Mouse (Mus musculus) embryonic facial prominence, embryonic 13.5 days (tissue): Measurements from ENCODE around the gene Cacfd1. TPM values are rescaled to one million over a fixed set of nuclear protein-coding genes. Genes with fewer than 3 reads are reported as not detected.

Source experiments
- ATAC-seq: fragments of 200-750 bp; cut with Nextera tagmentation; 2 replicates; pipeline ENCODE4 v1.8.0; 2017; ENCODE audit warnings: low read depth; ENCODE audit not compliant: insufficient number of reproducible peaks, insufficient read depth, low FRiP score, low TSS enrichment
- H3K27ac ChIP-seq: fragments of 300-500 bp; sonication (generic); 2 replicates; pipeline ENCODE4 v1.5.1; 2015; ENCODE audit warnings: moderate library complexity, mild to moderate bottlenecking, inconsistent platforms
- H3K27me3 ChIP-seq: fragments of 300-500 bp; sonication (generic); 2 replicates; pipeline ENCODE4 v1.6.1; 2015; ENCODE audit warnings: mild to moderate bottlenecking, inconsistent platforms
- H3K36me3 ChIP-seq: fragments of 300-500 bp; sonication (generic); 2 replicates; pipeline ENCODE4 v1.6.1; 2015; ENCODE audit warnings: mild to moderate bottlenecking, inconsistent platforms
- H3K4me1 ChIP-seq: fragments of 300-500 bp; sonication (generic); 2 replicates; pipeline ENCODE4 v1.6.1; 2015; ENCODE audit warnings: inconsistent platforms
- H3K4me2 ChIP-seq: fragments of 300-500 bp; sonication (generic); 2 replicates; pipeline ENCODE4 v1.6.1; 2015; ENCODE audit warnings: moderate library complexity, mild to moderate bottlenecking, inconsistent platforms
- H3K4me3 ChIP-seq: fragments of 300-500 bp; sonication (generic); 2 replicates; pipeline ENCODE4 v1.5.1; 2015; ENCODE audit warnings: mild to moderate bottlenecking, inconsistent platforms
- H3K9ac ChIP-seq: fragments of 300-500 bp; sonication (generic); 2 replicates; pipeline ENCODE4 v1.6.1; 2015; ENCODE audit warnings: mild to moderate bottlenecking, inconsistent platforms
- H3K9me3 ChIP-seq: fragments of 300-500 bp; sonication (generic); 2 replicates; pipeline ENCODE4 v1.6.1; 2016; ENCODE audit warnings: inconsistent platforms
- WGBS: fragments of 180-500 bp; shearing (Covaris S2); methylation state at CpG from one replicate; pipeline ENCODE4 v1.1.7; 2015; ENCODE audit warnings: mixed read lengths; 5-methylcytosine and 5-hydroxymethylcytosine counted together
- polyA plus RNA-seq: library from polyadenylated mRNA; unstranded; fragments of >200 nt; fragmentation: Nextera tagmentation; extraction: Ambion mirVana; gene quantifications from 2 replicates; pipeline ENCODE4 v1.2.1, GENCODE M21; 2015

Cacfd1 gene
- 78.0 and 80.0 TPM in 2 replicates for polyA plus RNA-seq

DNA sequence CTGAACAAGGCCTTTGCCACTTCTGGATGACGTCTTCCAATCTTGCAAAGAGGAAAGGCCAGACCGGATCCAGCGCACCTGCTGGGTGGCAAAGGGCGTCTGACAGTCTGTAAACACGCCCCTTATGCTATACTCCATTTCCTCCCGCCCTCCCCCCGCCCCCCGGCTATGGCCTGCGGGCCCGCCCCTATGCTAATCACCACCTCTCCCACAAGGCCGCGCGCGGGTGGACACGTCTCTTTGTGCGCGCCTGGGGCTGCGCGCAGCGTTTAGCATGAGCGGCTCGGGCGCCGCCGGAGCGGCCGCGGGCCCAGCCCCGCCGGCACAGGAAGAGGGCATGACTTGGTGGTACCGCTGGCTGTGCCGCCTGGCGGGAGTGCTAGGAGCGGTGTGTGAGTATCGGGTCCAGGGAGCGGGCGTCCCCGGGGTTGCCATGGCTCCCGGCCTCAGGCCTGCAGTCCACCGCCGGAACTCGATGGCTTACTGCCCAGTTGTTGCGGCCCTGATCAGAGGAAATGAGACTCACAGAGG is at the start of gene Cacfd1:
Cacfd1 (plus strand) TSS at position 213 of the 531 bp plus-strand sequence.
- Histone ChIP-seq H3K9ac (peak within 1 kb of the TSS; percentile 96), H3K9me3 (no peaks in the 10 kb centered on the region), H3K4me2 (peak within 1 kb of the TSS; percentile 83), H3K4me3 (peak within 1 kb of the TSS; percentile 85), H3K4me1 (peaks cover 22% of the 10 kb centered on the region), H3K27ac (peak within 1 kb of the TSS; percentile 80), H3K27me3 (no peaks in the 10 kb centered on the region), H3K36me3 (peaks cover 15% of the 10 kb centered on the region)
- under 1% methylated on average over 43 of the region's 43 CpGs for WGBS
- peak; percentile 85 for ATAC-seq

DNA sequence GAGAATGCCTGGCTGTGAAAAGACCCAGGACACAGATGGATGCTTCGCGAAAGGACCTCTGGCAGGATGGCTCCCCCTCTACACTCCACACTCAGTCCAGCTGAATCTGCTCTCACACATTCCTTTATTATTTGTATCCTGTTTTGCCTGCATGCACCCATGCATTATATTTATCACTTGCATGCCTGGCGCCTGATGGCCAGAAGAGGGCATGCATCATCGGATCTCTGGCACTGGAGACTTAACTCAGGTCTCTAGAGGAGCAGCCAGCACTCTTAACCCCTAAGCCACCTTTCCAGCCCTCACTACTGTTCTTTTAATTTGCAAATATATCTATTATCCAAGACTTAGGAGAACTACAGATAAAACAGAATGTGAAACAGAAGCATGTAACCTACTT is 49.0 kb upstream of the Cacfd1 start:
- Histone ChIP-seq H3K4me3 (no peak overlapping the region), H3K4me2 (no peak overlapping the region), H3K4me1 (peaks cover 25% of the 10 kb centered on the region), H3K27ac (no peak overlapping the region), H3K9ac (no peak overlapping the region), H3K36me3 (peaks cover 58% of the 10 kb centered on the region), H3K27me3 (no peaks in the 10 kb centered on the region), H3K9me3 (no peaks in the 10 kb centered on the region)
- 71% methylated on average over 4 of the region's 4 CpGs for WGBS
- no peak for ATAC-seq

DNA sequence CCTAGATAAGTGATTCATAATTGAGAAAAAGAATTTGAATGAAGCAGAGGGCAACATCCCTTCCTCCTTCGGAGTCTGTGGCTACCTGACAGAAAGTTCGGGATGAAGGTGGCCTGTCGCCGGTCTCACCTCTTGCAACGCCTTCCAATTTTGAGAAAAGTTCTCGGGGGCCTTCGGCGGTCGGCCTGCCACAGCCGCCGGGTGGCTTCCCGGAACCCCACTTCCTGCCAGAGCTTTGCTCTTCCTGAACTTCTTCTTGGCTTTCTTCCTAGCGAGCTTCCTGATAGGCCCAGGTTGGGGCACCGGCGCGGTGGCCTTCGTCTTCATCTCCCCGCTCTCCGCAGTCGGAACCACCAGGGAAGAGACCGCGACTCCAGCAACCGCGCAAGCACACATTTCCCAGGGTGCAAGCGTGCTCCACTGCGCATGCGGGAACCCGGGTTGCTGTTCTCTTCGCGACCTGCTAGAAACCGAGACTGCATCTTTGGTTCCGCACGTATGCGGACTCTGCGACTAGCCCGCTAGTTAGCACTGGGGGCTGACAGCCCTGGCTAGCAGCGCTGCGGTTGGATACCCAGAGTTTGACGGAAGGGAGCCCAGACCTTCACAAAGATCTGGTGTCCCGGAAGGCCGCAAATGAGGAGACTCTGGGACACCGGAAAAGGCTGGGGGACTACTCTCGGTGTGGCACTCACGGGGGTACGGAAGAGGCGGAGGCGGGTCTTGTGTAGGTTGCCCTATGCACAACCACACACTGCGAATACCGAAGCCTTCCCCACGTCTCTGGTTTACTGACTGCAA is 45.6 kb upstream of the Cacfd1 start, which contains the start of gene Rexo4:
Rexo4 (minus strand) TSS at position 464 of the 801 bp plus-strand sequence.
- WGBS, result under 1% methylated on average over 50 of the region's 50 CpGs
- Histone ChIP-seq H3K36me3 (peaks cover 26% of the 10 kb centered on the region), H3K27ac (peak within 1 kb of the TSS; percentile 99), H3K4me2 (peak within 1 kb of the TSS; percentile 81), H3K9me3 (no peaks in the 10 kb centered on the region), H3K27me3 (no peaks in the 10 kb centered on the region), H3K9ac (peak within 1 kb of the TSS; percentile 94), H3K4me1 (peaks cover 25% of the 10 kb centered on the region), H3K4me3 (peak within 1 kb of the TSS; percentile 83)
- peak; percentile 92 for ATAC-seq

DNA sequence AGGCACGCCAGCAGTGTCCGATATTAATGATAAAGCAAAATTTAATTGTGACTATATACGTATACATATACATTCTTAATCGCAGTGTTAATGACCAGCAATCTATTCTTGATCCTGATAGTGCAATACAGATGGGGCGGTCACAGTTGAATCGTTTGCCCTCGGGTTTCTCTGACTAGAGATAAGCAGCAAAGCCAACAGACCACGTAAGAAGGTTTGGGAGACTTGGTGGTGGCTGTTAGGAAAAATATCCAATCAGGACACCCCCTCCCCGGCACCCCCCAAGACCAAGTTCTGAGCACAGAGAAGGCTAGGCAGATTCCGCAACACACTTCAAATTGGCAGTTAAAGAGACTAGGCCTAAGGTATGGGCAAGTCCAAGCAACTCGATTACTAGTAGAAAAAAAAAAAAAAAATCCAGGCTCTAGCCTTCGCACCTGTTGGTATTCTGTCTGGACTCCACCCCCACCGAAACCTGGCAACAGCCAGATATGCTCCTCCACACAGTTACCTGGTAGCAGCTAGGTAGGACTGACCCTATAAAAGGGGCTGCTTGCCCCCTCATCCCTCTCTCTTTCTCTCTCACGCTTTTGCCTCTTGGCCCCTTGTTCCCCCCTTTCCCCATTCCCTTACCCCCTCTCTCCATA is 44.9 kb upstream of the Cacfd1 start:
- peak overlapping the region; percentile 83 for H3K4me3 ChIP-seq
- ATAC-seq, result no peak
- WGBS, result 14% methylated on average over 14 of the region's 14 CpGs

GRCm38 (mm10) chr2:26967262-26967661 is 42.5 kb upstream of the Cacfd1 start:
- ATAC-seq, result no peak
- Histone ChIP-seq H3K4me2 (no peak overlapping the region), H3K27me3 (no peaks in the 10 kb centered on the region), H3K9ac (no peak overlapping the region), H3K27ac (no peak overlapping the region), H3K4me3 (no peak overlapping the region), H3K36me3 (peaks cover under 1% of the 10 kb centered on the region), H3K4me1 (peaks cover 15% of the 10 kb centered on the region), H3K9me3 (no peaks in the 10 kb centered on the region)
- WGBS, result 76% methylated on average over 2 of the region's 2 CpGs

More for the DNA sequence above, 44.9 kb upstream of the Cacfd1 start:
- Histone ChIP-seq H3K9me3 (no peaks in the 10 kb centered on the region), H3K9ac (peak overlapping the region; percentile 94), H3K27ac (peak overlapping the region; percentile 99), H3K27me3 (no peaks in the 10 kb centered on the region), H3K4me1 (peaks cover 25% of the 10 kb centered on the region), H3K4me2 (peak overlapping the region; percentile 81), H3K36me3 (peaks cover 22% of the 10 kb centered on the region)

GRCm38 (mm10) chr2:26973116-26973515 is 36.6 kb upstream of the Cacfd1 start, which contains the start of gene Adamts13:
Adamts13 (plus strand) TSS chr2:26973416.
- no peaks in the 10 kb centered on the region for H3K4me1 ChIP-seq
- WGBS, result 62% methylated on average over 3 of the region's 3 CpGs
- H3K27ac ChIP-seq, result no peak within 1 kb of the TSS
- no peak within 1 kb of the TSS for H3K9ac ChIP-seq
- H3K27me3 ChIP-seq, result no peaks in the 10 kb centered on the region
- ATAC-seq, result no peak
- no peak within 1 kb of the TSS for H3K4me2 ChIP-seq
- no peaks in the 10 kb centered on the region for H3K36me3 ChIP-seq
- no peak within 1 kb of the TSS for H3K4me3 ChIP-seq
- no peaks in the 10 kb centered on the region for H3K9me3 ChIP-seq

DNA sequence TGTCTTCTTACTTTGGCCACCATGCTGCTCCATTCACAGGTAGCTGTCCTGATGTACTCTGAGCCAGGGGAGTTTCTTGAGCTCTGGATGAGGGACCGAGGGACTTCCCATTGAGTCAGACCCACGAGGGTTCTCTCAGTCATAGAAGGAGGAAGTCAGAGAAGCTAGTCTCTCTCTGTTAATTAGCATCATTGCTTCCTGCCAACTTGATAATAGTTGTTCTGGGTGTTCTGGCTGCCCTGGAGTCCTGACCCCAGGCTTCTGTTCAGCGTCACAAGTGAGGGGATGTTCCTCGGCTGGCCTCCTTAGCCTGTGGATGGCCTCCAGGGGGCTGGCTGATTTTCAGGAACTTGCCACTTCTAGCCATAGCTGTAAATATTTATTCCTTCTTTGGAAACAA is 35.8 kb upstream of the Cacfd1 start:
- H3K4me3 ChIP-seq, result no peak overlapping the region
- no peak overlapping the region for H3K9ac ChIP-seq
- H3K36me3 ChIP-seq, result no peaks in the 10 kb centered on the region
- H3K9me3 ChIP-seq, result no peaks in the 10 kb centered on the region
- no peak for ATAC-seq
- no peak overlapping the region for H3K4me2 ChIP-seq
- H3K27ac ChIP-seq, result no peak overlapping the region
- WGBS, result 54% methylated on average over 4 of the region's 4 CpGs
- H3K27me3 ChIP-seq, result no peaks in the 10 kb centered on the region
- H3K4me1 ChIP-seq, result no peaks in the 10 kb centered on the region

GRCm38 (mm10) chr2:26980361-26980760 is 29.4 kb upstream of the Cacfd1 start:
- H3K36me3 ChIP-seq, result no peaks in the 10 kb centered on the region
- no peaks in the 10 kb centered on the region for H3K9me3 ChIP-seq
- H3K4me3 ChIP-seq, result no peak overlapping the region
- H3K4me2 ChIP-seq, result no peak overlapping the region
- no peak overlapping the region for H3K27ac ChIP-seq
- H3K27me3 ChIP-seq, result peaks cover 7% of the 10 kb centered on the region; the same call in 1 of the 2 replicates
- 0 out of 2 replicates have a peak, but pooled peaks cover 3% of the 10 kb centered on the region for H3K4me1 ChIP-seq
- ATAC-seq, result no peak
- 71% methylated on average over 1 of the region's 1 CpGs for WGBS
- no peak overlapping the region for H3K9ac ChIP-seq

DNA sequence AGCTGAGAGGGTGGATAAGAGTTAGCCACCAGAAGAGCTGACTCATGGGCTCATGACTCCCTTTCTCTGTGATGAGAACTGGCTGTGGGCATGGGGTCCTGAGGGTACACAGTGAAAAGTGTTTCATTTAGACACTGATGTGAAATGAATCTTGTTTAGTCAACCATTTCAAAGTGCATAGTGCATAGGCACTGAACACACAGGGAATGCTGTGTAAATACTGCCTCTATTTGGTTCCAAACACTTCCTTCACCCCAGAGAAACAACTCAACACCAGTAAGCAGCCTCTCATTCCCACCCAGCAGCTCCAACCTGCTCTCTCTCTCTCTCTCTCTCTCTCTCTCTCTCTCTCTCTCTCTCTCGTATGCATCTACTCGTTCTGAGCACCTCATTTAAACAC is 25.5 kb upstream of the Cacfd1 start:
- Histone ChIP-seq H3K36me3 (no peaks in the 10 kb centered on the region), H3K9me3 (no peaks in the 10 kb centered on the region), H3K9ac (no peak overlapping the region), H3K27ac (no peak overlapping the region), H3K4me2 (no peak overlapping the region), H3K4me1 (0 out of 2 replicates have a peak, but pooled peaks cover 3% of the 10 kb centered on the region), H3K27me3 (peaks cover 7% of the 10 kb centered on the region; the same call in 1 of the 2 replicates), H3K4me3 (no peak overlapping the region)
- no peak for ATAC-seq
- 68% methylated on average over 2 of the region's 2 CpGs for WGBS

GRCm38 (mm10) chr2:26984640-26985039 is 25.1 kb upstream of the Cacfd1 start:
- H3K9ac ChIP-seq, result no peak overlapping the region
- H3K36me3 ChIP-seq, result no peaks in the 10 kb centered on the region
- H3K27ac ChIP-seq, result no peak overlapping the region
- 0 out of 2 replicates have a peak, but pooled peaks cover 3% of the 10 kb centered on the region for H3K4me1 ChIP-seq
- H3K4me2 ChIP-seq, result no peak overlapping the region
- H3K27me3 ChIP-seq, result peaks cover 7% of the 10 kb centered on the region; the same call in 1 of the 2 replicates
- no peaks in the 10 kb centered on the region for H3K9me3 ChIP-seq
- no peak for ATAC-seq
- H3K4me3 ChIP-seq, result no peak overlapping the region
- WGBS, result 87% methylated on average over 5 of the region's 5 CpGs

GRCm38 (mm10) chr2:26993936-26994335 is 15.8 kb upstream of the Cacfd1 start:
- Histone ChIP-seq H3K27ac (no peak overlapping the region), H3K9me3 (no peaks in the 10 kb centered on the region), H3K9ac (no peak overlapping the region), H3K4me3 (no peak overlapping the region), H3K36me3 (no peaks in the 10 kb centered on the region), H3K4me1 (no peaks in the 10 kb centered on the region), H3K4me2 (no peak overlapping the region), H3K27me3 (no peaks in the 10 kb centered on the region)
- ATAC-seq, result no peak
- 74% methylated on average over 3 of the region's 3 CpGs for whole genome bisulfite sequencing
